13 mouse cellular contexts compared by ENCODE assay signal in genomic region chr6:5309595-5310197, GRCm38 (mm10). TPM values are rescaled to one million over a fixed set of nuclear protein-coding genes. Genes with fewer than 3 reads are reported as not detected.
DNase-seq lines count a peak whose midpoint lies in the region; ATAC-seq lines count a peak whose summit lies in the region.
"Had no signal": no experiment of that assay in that cellular context is flagged by ENCODE, and none has a peak within 500 bp of the region (broad histone marks: within the 10 kb centered on the region; RNA-seq: fewer than 3 reads in every experiment).

No protein-coding gene starts in this region.

- no peak for ATAC-seq in forebrain, embryonic 11.5 days (replicated peaks; ENCODE audit: low FRiP score)
- ATAC-seq: forebrain, embryonic 15.5 days had no signal

- no peaks in the 10 kb centered on the region for H3K27me3 ChIP-seq in forebrain, embryonic 11.5 days (ENCODE audit: control insufficient read depth, insufficient read depth, low read length)
- H3K27me3 ChIP-seq: forebrain, embryonic 15.5 days; hindbrain, embryonic 15.5 days; midbrain, embryonic 12.5 days had no signal

- no peak overlapping the region for H3K9ac ChIP-seq in forebrain, embryonic 11.5 days (ENCODE audit: low read length)
- H3K9ac ChIP-seq: forebrain, embryonic 15.5 days; hindbrain, embryonic 15.5 days; liver, embryonic 14.5 days; midbrain, embryonic 12.5 days had no signal

- no peaks in the 10 kb centered on the region for H3K36me3 ChIP-seq in forebrain, embryonic 11.5 days (ENCODE audit: control insufficient read depth, insufficient read depth, low read length)
- H3K36me3 ChIP-seq: forebrain, embryonic 15.5 days; hindbrain, embryonic 15.5 days; midbrain, embryonic 12.5 days had no signal

- no peaks in the 10 kb centered on the region for H3K4me1 ChIP-seq in forebrain, embryonic 11.5 days (replicated peaks; ENCODE audit: control insufficient read depth, insufficient read depth, low read length)
- H3K4me1 ChIP-seq: forebrain, embryonic 15.5 days; hindbrain, embryonic 15.5 days; midbrain, embryonic 12.5 days had no signal

- DNase-seq in gastrocnemius, postnatal 25 days, result peak; percentile 31
- no peak for DNase-seq in gastrocnemius, adult 8-10 months (ENCODE audit: low spot score in 2 of 2)
- peak; percentile 28 for DNase-seq in urinary bladder, postnatal 14 days (ENCODE audit: low spot score)
- DNase-seq in urinary bladder, postnatal 10 days (ENCODE audit: low spot score), result no peak
- peak; percentile 91 for DNase-seq in gonadal fat pad, adult 2 months (ENCODE audit: low read depth)
- DNase-seq in forebrain, embryonic 11.5 days (ENCODE audit: low spot score), result no peak
- no peak for DNase-seq in thymus, postnatal 10 days (ENCODE audit: low spot score in 2 of 2)
- DNase-seq: spleen, adult 18-20 months; thymus, adult 18-20 months had no signal

- no peaks in the 10 kb centered on the region for H3K9me3 ChIP-seq in forebrain, embryonic 11.5 days (ENCODE audit: control insufficient read depth, low read length)
- H3K9me3 ChIP-seq: forebrain, embryonic 15.5 days; hindbrain, embryonic 15.5 days; midbrain, embryonic 12.5 days had no signal

- H3K27ac ChIP-seq in forebrain, embryonic 11.5 days (ENCODE audit: low read depth, low read length), result no peak overlapping the region
- H3K27ac ChIP-seq: forebrain, embryonic 15.5 days; hindbrain, embryonic 15.5 days; liver, embryonic 14.5 days; midbrain, embryonic 12.5 days had no signal

- H3K4me2 ChIP-seq in forebrain, embryonic 11.5 days (ENCODE audit: low read depth, low read length, severe bottlenecking), result no peak overlapping the region
- H3K4me2 ChIP-seq: forebrain, embryonic 15.5 days; hindbrain, embryonic 15.5 days; midbrain, embryonic 12.5 days had no signal

- 81% methylated on average over 7 of the region's 7 CpGs for WGBS in forebrain, embryonic 11.5 days

- no peak overlapping the region for H3K4me3 ChIP-seq in forebrain, embryonic 11.5 days (ENCODE audit: low read depth, low read length)
- H3K4me3 ChIP-seq: forebrain, embryonic 15.5 days; hindbrain, embryonic 15.5 days; midbrain, embryonic 12.5 days had no signal

RNA-seq across cellular contexts. Expression of gene Pon2, which starts 11.4 kb away (rescaled TPM):
- total RNA-seq in gastrocnemius, postnatal 25 days (2021), result 10 to 100 TPM; 14.8 to 17.5 TPM
- 10 to 100 TPM; 15.1 to 19.2 (median 18.5) TPM for total RNA-seq in gastrocnemius, adult 8-10 months (2022)
- polyA plus RNA-seq in gonadal fat pad, adult 2 months (2012; rRNA removed), result 30.6 and 35.1 TPM in 2 replicates
- polyA plus RNA-seq in forebrain, embryonic 11.5 days (2014; fragmentation: Nextera tagmentation; extraction: Ambion mirVana), result 43.9 and 45.0 TPM in 2 replicates

RNA-seq across cellular contexts. Expression of gene Pon3, which starts 53.6 kb away (rescaled TPM):
- total RNA-seq in gastrocnemius, postnatal 25 days (2021), result 10 to 100 TPM; 33.8 to 34.1 TPM
- 10 to 100 TPM; 30.9 to 49.5 (median 36.0) TPM for total RNA-seq in gastrocnemius, adult 8-10 months (2022)
- polyA plus RNA-seq in gonadal fat pad, adult 2 months (2012; rRNA removed), result 29.3 and 38.2 TPM in 2 replicates
- 4.5 and 4.8 TPM in 2 replicates for polyA plus RNA-seq in forebrain, embryonic 11.5 days (2014; fragmentation: Nextera tagmentation; extraction: Ambion mirVana)

Comparison
In these comparisons a context has a peak if more than half of its experiments do, and no peak if none do; other contexts are left out.
1. DNase-seq: peak in gastrocnemius, postnatal 25 days (single experiment), urinary bladder, postnatal 14 days (single experiment) and gonadal fat pad, adult 2 months (single experiment); none in gastrocnemius, adult 8-10 months (0 of 2), urinary bladder, postnatal 10 days (single experiment), forebrain, embryonic 11.5 days (single experiment) and thymus, postnatal 10 days (0 of 2).